19 mouse cellular contexts compared by ENCODE assay signal in the genomic region with DNA sequence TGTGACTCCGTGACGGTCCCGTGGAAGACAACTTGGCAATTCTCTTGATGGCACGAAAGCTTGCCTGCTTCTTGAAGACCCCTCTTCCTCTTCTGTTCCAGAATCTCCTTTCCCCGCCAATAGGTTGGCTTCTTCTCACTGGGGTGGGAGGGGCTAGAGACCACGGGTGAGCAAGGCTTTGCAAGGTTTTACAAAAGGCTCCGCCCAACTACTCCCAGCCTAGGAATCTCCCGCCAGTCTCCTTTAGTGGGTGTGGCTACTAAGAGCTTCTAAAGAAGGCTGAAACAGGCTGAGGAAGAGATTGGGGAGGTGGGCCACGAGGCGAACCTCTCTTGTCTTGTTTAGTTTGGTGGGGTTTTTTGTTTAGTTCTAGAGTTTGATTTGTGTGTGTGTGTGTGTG. TPM values are rescaled to one million over a fixed set of nuclear protein-coding genes. Genes with fewer than 3 reads are reported as not detected.
DNase-seq lines count a peak whose midpoint lies in the region; ATAC-seq and TF ChIP-seq lines count a peak whose summit lies in the region.
"Had no signal": no experiment of that assay in that cellular context is flagged by ENCODE, and none has a peak within 500 bp of the region (broad histone marks: within the 10 kb centered on the region; RNA-seq: fewer than 3 reads in every experiment).

No protein-coding gene starts in this region.

- H3K4me3 ChIP-seq in testis, adult 2 months (ENCODE audit: control insufficient read depth, low read depth, low read length): peak overlapping the region; percentile 88
- no peak overlapping the region for H3K4me3 ChIP-seq in bone marrow, adult 2 months (replicated peaks; ENCODE audit: control insufficient read depth, low read depth, low read length)
- H3K4me3 ChIP-seq in macrophage (ENCODE audit: inconsistent target): no peak overlapping the region
- H3K4me3 ChIP-seq: forebrain, embryonic 15.5 days; heart, embryonic 13.5 days; hindbrain, embryonic 13.5 days; limb, embryonic 15.5 days; midbrain, embryonic 10.5 days; neural tube, embryonic 12.5 days had no signal

- 67% methylated on average over 10 of the region's 10 CpGs for WGBS in bone marrow, adult 2 months
- 82% methylated on average over 8 of the region's 10 CpGs for WGBS in macrophage (ENCODE audit: missing documents)

- no peak for TF ChIP-seq POLR2A in testis, adult 2 months (IDR thresholded peaks at IDR 0.05; ENCODE audit: control insufficient read depth, low read depth, low read length)
- no peak for TF ChIP-seq POLR2A in bone marrow, adult 2 months (IDR thresholded peaks at IDR 0.05; ENCODE audit: borderline replicate concordance, control insufficient read depth, low read depth, low read length)

- no peaks in the 10 kb centered on the region for H3K79me2 ChIP-seq in macrophage (ENCODE audit: inconsistent target)

- peaks cover 2% of the 10 kb centered on the region for H3K27me3 ChIP-seq in testis, adult 2 months (ENCODE audit: control insufficient read depth, insufficient read depth, low read length)
- H3K27me3 ChIP-seq: forebrain, embryonic 15.5 days; heart, embryonic 13.5 days; hindbrain, embryonic 13.5 days; limb, embryonic 15.5 days; neural tube, embryonic 12.5 days had no signal

- peaks cover 9% of the 10 kb centered on the region for H3K4me1 ChIP-seq in testis, adult 2 months (ENCODE audit: control insufficient read depth, insufficient read depth, low read length)
- H3K4me1 ChIP-seq in bone marrow, adult 2 months (ENCODE audit: control insufficient read depth, insufficient read depth, low read length): peaks cover 4% of the 10 kb centered on the region; the same call in 1 of the 2 replicates
- H3K4me1 ChIP-seq: forebrain, embryonic 15.5 days; heart, embryonic 13.5 days; hindbrain, embryonic 13.5 days; limb, embryonic 15.5 days; midbrain, embryonic 10.5 days; neural tube, embryonic 12.5 days had no signal

- no peaks in the 10 kb centered on the region for H3K36me3 ChIP-seq in testis, adult 2 months (ENCODE audit: control insufficient read depth, insufficient read depth, low read length)
- no peaks in the 10 kb centered on the region for H3K36me3 ChIP-seq in macrophage (ENCODE audit: inconsistent target)
- H3K36me3 ChIP-seq: forebrain, embryonic 15.5 days; heart, embryonic 13.5 days; hindbrain, embryonic 13.5 days; limb, embryonic 15.5 days; midbrain, embryonic 10.5 days; neural tube, embryonic 12.5 days had no signal

- no peak for ATAC-seq in frontal cortex, adult (ENCODE audit: low TSS enrichment)
- ATAC-seq in activated CD4-positive, CD25-positive, alpha-beta regulatory T cell, adult 4 months: no peak
- ATAC-seq: forebrain, embryonic 15.5 days had no signal

- DNase-seq in testis, postnatal 10 days (ENCODE audit: low spot score): no peak
- DNase-seq in thymus, adult 18-20 months: no peak
- DNase-seq: B cell, adult 2 months; cerebellum, adult 9-11 months; layer of hippocampus, postnatal 36 days; lung, embryonic 14.5 days; right cerebral cortex, adult 18-20 months; thymus, postnatal 4 days had no signal

- no peak overlapping the region for H3K27ac ChIP-seq in testis, adult 2 months (ENCODE audit: control insufficient read depth, insufficient read depth, low read depth, low read length)
- peak overlapping the region; percentile 60; the same call in 1 of the 2 replicates for H3K27ac ChIP-seq in bone marrow, adult 2 months (ENCODE audit: control insufficient read depth, insufficient read depth, low read depth, low read length, poor library complexity)
- peak overlapping the region; percentile 65 for H3K27ac ChIP-seq in macrophage
- H3K27ac ChIP-seq: forebrain, embryonic 15.5 days; heart, embryonic 13.5 days; hindbrain, embryonic 13.5 days; limb, embryonic 15.5 days; midbrain, embryonic 10.5 days; neural tube, embryonic 12.5 days had no signal

- no peak for TF ChIP-seq CTCF in testis, adult 2 months (IDR thresholded peaks at IDR 0.05; ENCODE audit: control insufficient read depth, insufficient read depth, insufficient replicate concordance, low read depth, low read length)
- no peak for TF ChIP-seq CTCF in bone marrow, adult 2 months (IDR thresholded peaks at IDR 0.05; ENCODE audit: control insufficient read depth, insufficient read depth, low read length)

RNA-seq across cellular contexts. Expression of gene Wdtc1, which starts 0.5 kb away (rescaled TPM):
- polyA plus RNA-seq in testis, adult 2 months (2012; rRNA removed): 323 and 338 TPM in 2 replicates
- 9.5 and 14.6 TPM in 2 replicates for polyA plus RNA-seq in bone marrow, adult 2 months (2011; ENCODE audit: insufficient read depth, insufficient read length, low replicate concordance, missing spikeins)
- total RNA-seq in macrophage (2018; cell fraction: chromatin; rRNA removed): 10 to 100 TPM; 12.4 to 41.2 (median 26.6) TPM
- 10 to 100 TPM; 18.2 to 35.7 (median 26.8) TPM for total RNA-seq in macrophage (2018; cell fraction: cytosol; rRNA removed)
- 10 to 100 TPM; 19.2 to 33.6 (median 24.4) TPM for total RNA-seq in macrophage (2018; cell fraction: nucleus; rRNA removed)
- 19.3 to 24.9 TPM (median 22.8 TPM) in 3 replicates for polyA plus RNA-seq in macrophage (2018)
- 1 to 10 TPM; 5.5 to 8.9 TPM for polyA plus RNA-seq in activated CD4-positive, CD25-positive, alpha-beta regulatory T cell, adult 4 months (2017; shearing (Covaris generic))

RNA-seq across cellular contexts. Expression of gene Slc9a1, which starts 16.7 kb away (rescaled TPM):
- 48.4 and 59.6 TPM in 2 replicates for polyA plus RNA-seq in testis, adult 2 months (2012; rRNA removed)
- polyA plus RNA-seq in bone marrow, adult 2 months (2011; ENCODE audit: insufficient read depth, insufficient read length, low replicate concordance, missing spikeins): 16.6 and 31.3 TPM in 2 replicates
- 10 to 100 TPM; 26.4 to 88.9 (median 67.3) TPM for total RNA-seq in macrophage (2018; cell fraction: chromatin; rRNA removed)
- 10 to 100 TPM; 20.6 to 46.9 (median 31.9) TPM for total RNA-seq in macrophage (2018; cell fraction: cytosol; rRNA removed)
- total RNA-seq in macrophage (2018; cell fraction: nucleus; rRNA removed): 100 to 1,000 TPM in 1 of 26 experiments, 10 to 100 TPM in 25; 42.2 to 108 (median 67.0) TPM
- 18.3 to 27.4 TPM (median 23.8 TPM) in 3 replicates for polyA plus RNA-seq in macrophage (2018)
- 10 to 100 TPM; 10.4 to 11.3 TPM for polyA plus RNA-seq in activated CD4-positive, CD25-positive, alpha-beta regulatory T cell, adult 4 months (2017; shearing (Covaris generic))

Comparison
In these comparisons a context has a peak if more than half of its experiments do, and no peak if none do; other contexts are left out.
1. RNA of gene Wdtc1, which starts 0.5 kb away (polyA plus RNA-seq): 323 to 338 TPM in testis, adult 2 months; 19.3 to 24.9 TPM in macrophage, 9.5 to 14.6 TPM in bone marrow, adult 2 months and 5.5 to 8.9 TPM in activated CD4-positive, CD25-positive, alpha-beta regulatory T cell, adult 4 months; every median in the first group is over 10 times any median in the second.